Mouse (Mus musculus): ENCODE measurements around the gene Zmpste24.

The Zmpste24 gene

DNA sequence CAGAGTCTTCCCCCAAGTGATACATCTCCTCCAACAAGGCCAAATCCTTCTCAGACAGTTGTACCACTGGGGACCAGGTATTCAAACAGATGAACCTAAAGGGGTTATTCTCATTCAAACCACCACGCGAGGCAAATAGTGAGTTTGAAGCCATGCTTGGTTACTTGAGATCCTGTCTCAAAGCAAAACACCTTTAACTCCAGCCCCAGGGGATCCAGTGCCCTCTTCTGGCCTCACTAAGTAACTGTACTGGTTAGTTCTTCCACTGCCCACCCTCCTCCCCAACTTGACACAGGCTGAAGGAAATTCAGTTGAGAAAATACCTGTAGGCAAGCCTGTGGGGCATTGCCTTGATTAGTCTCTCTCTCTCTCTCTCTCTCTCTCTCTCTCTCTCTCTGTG is 65.0 kb downstream of the Zmpste24 start:
- DNase-seq (ENCODE audit: low read depth, low spot score): no peak

DNA sequence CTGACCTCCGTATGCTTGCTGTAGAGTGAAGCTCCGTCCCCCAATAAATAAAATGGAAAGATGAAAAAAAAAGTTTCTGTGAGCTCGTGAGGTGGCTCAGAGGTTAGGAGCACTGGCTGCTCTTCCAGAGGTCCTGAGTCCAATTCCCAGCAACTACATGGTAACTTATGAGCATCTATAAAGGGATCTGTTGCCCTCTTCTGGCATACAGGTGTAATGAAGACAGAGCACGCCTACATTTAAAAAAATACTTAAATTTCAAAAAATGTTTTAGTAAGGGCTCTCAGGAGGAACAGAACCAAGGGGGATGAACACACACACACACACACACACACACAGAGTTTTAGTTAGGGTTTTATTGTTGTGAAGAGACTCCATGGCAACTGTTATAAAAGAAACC is 66.6 kb downstream of the Zmpste24 start:
- DNase-seq (ENCODE audit: low read depth, low spot score): no peak

DNA sequence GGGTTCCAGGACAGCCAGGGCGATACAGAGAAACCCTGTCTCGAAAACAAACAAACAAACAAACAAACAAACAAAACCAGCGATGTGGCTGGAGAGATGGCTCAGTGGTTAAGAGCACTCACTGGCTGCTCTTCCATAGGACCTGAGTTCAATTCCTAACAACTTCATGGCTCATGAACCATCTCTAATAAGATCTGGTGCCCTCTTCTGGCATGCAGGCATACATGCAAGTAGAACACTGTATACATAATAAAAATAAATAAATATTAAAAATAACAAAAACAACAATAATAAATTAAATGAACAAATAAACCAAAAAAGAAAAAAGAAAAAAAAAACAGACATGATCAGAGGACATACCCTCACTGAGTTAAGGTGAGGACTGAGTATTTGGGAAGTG is 68.4 kb downstream of the Zmpste24 start:
- no peak for DNase-seq (ENCODE audit: low read depth, low spot score)

- DNase-seq (ENCODE audit: low read depth, low spot score): no peak
Measured at GRCm38 (mm10) chr4:121028659-121029392, 69.2 kb downstream of the Zmpste24 start.

- no peak for DNase-seq (ENCODE audit: low read depth, low spot score)
Measured at GRCm38 (mm10) chr4:121028146-121028545, 69.9 kb downstream of the Zmpste24 start.

DNA sequence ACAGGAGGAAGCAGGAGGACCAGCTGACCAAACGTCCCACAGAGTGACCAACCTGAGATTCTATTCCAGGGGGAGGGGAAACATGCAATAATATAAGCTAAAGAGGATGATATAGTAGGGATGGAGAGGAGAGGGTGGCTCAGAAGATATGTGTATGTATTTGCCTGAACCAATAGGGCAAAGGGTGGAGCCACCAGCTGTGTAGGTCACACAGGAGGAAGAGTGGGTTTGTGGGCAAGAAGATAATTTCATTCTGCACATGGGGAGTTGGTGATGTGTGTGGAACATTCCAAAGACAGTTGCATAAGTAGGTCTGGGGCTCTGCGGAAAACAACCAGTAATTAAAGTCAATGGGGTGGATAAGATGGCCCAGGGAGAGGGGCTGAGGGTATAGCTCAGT is 72.4 kb downstream of the Zmpste24 start:
- DNase-seq (ENCODE audit: low read depth, low spot score): no peak

DNA sequence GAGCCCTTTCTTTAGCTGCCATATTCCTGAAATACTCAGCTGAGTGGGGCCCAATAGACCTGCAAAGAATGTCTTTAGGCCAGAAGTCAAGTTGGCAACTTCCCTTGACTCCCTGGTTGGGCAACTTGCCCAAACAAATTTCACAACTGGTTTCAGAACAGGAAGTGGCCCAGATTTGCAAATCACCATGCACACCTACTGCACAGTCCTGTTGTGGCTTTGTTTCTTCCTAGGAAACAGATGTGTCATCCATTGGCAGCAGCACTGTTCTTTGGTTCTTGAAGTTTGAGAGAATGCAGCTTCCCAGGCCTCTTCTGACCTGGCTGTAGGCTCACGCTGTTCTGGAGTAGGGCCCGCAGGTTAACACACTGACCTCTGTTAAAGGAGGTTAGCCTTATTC is 74.1 kb downstream of the Zmpste24 start:
- no peak for DNase-seq (ENCODE audit: low read depth, low spot score)

- DNase-seq (ENCODE audit: low read depth, low spot score): no peak
Measured at GRCm38 (mm10) chr4:121023464-121023863, 74.6 kb downstream of the Zmpste24 start.

- DNase-seq (ENCODE audit: low read depth, low spot score): no peak
Measured at GRCm38 (mm10) chr4:121021911-121022310, 76.1 kb downstream of the Zmpste24 start.

- no peak for DNase-seq (ENCODE audit: low read depth, low spot score)
Measured at GRCm38 (mm10) chr4:121020040-121020790, 77.8 kb downstream of the Zmpste24 start.

DNA sequence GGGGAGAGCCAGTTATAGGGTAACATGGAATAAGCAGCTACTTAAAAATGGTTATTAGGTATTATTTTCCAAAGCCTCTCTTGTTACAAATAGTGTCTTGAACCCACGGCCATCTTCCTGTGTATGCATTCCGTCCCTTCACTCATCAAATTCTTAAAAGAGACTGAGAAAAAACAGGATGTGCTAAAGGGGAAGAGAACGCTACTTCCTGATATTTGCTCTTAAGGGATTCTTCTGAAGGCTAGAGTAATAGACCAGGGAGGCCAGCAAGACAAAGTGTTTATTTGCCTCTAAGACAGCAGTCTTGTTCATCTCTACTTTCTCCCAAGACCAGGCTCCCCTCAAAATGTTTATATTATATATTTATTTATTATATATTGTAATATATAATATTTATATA is 79.8 kb downstream of the Zmpste24 start:
- no peak for DNase-seq (ENCODE audit: low read depth, low spot score)

- DNase-seq (ENCODE audit: low read depth, low spot score): peak; percentile 97
Measured at GRCm38 (mm10) chr4:121016928-121017657, 80.9 kb downstream of the Zmpste24 start, which contains the start of gene Smap2. Gene Smap2, minus strand, starts transcription at chr4:121017247.

GRCm38 (mm10) chr4:121016021-121016898 is 81.8 kb downstream of the Zmpste24 start:
- DNase-seq (ENCODE audit: low read depth, low spot score): no peak

- DNase-seq (ENCODE audit: low read depth, low spot score): no peak
Measured at GRCm38 (mm10) chr4:121015268-121015659, 82.8 kb downstream of the Zmpste24 start.

DNA sequence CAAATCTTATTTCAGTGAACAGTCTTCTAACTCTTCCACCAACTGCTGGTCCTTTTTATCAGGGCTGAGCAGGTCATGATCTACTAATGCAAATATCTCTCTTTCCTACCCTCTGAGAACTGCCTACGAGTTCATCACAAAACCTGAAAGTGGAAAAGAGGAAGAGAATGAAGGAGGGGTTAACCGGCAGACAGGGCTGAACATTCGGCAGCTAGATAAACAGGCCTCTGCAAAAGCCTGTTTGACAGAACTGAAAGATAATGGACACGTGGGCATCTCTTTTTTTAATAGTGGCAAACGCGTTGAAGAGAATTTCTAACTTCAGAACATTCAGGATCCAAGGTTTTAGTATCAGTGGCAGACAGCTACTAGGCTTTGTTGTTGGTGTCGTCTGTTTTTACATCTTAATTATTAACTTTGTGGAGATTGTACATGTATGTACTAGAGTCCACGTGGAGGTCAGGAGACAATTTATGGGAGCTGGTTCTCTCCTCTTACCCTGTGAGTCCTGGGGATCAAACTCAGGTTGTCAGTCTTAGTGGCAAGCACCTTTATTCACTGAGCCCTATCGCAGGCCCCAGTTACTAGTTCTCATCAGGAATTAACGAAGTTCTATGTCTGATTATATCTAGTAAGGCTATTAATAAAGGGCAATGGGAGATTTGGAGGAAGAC is 83.3 kb downstream of the Zmpste24 start:
- no peak for DNase-seq (ENCODE audit: low read depth, low spot score)

- DNase-seq (ENCODE audit: low read depth, low spot score): no peak
Measured at GRCm38 (mm10) chr4:121010770-121011549, 87.1 kb downstream of the Zmpste24 start.
